Mouse (Mus musculus): ENCODE measurements around the gene Slpi. TPM values are rescaled to one million over a fixed set of nuclear protein-coding genes. Genes with fewer than 3 reads are reported as not detected.

The Slpi gene
- polyA plus RNA-seq, 1 experiment from 2014 or later = 82.5 TPM

DNA sequence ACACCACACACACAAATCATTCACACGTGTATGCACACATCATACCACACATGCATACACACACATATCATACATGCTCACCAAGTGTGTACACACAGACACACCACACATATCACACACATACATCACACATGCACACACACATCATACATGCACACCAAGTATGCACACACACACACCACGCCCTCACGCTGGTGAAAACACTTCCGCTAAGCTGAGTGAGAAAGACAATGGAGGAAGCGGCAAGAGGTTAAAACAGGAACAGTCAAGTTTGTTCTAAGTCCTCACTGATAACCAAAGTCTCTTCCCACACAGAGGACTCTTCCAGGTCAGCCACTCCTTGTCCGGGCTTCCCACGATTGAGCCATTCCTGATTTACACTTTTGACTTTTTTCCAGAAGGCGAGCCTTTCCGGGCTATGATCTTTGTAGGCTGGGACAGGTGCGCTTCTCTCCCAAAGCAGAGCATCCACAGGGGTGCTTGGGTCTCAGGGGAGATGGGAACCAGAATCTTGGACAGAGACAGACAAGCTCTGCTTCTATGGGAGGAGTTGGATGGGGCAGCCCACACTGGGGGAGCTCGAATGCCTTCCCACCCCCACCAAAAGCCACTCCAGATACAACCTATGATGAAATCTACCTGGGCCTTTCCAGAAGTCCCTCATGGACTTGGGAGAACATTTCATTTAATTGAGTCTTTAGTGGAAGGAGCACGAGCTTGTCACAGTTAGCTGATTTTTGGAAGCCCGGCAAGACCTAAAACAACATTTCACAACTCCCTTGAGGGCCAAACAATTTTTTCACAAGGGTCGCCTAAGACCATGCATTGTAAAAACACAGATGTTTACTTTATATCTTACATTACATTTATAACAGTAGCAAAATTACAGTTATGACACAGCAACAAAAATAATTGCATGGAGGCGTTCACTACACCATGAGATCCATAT is 11.1 kb downstream of the Slpi start:
- 85% methylated on average over 15 of the region's 15 CpGs for WGBS
- H3K9ac ChIP-seq (ENCODE audit: low read depth, low read length) = no peak overlapping the region
- no peak overlapping the region for H3K4me2 ChIP-seq (replicated peaks; ENCODE audit: low read depth)
- ATAC-seq = no peak
- H3K4me3 ChIP-seq (ENCODE audit: low read depth, low read length) = no peak overlapping the region
- H3K4me1 ChIP-seq (replicated peaks; ENCODE audit: control insufficient read depth, insufficient read depth, low read length) = no peaks in the 10 kb centered on the region
- no peak overlapping the region for H3K27ac ChIP-seq (ENCODE audit: low read depth, low read length)
- no peaks in the 10 kb centered on the region for H3K27me3 ChIP-seq (replicated peaks; ENCODE audit: control insufficient read depth, insufficient read depth, low read length)
- no peaks in the 10 kb centered on the region for H3K9me3 ChIP-seq (ENCODE audit: control insufficient read depth)
- TF ChIP-seq CTCF (IDR thresholded peaks at IDR 0.05; ENCODE audit: low read depth) = no peak
- H3K36me3 ChIP-seq (ENCODE audit: control insufficient read depth, insufficient read depth) = no peaks in the 10 kb centered on the region

DNA sequence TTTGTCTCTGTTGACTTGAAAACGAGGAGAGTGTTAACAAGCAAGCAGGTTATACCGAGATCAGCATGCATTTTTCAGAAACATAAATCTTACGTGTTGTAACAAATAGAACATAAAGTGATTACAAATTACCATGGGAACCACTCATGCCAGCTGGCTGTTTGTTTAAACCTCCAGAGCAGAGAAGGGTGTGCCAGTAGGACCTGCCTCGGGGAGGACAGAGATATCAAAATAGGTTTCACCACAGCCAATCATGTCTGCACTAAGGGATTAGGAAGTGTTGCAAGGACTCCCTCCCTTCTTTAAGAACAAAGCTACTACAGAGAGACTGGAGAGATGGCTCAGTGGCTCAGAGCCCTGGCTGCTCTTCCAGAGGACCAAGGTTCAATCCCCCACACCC is 15.7 kb downstream of the Slpi start:
- no peak for TF ChIP-seq CTCF (IDR thresholded peaks at IDR 0.05; ENCODE audit: low read depth)
- no peaks in the 10 kb centered on the region for H3K27me3 ChIP-seq (replicated peaks; ENCODE audit: control insufficient read depth, insufficient read depth, low read length)
- 23% methylated on average over 4 of the region's 4 CpGs for WGBS
- no peak overlapping the region for H3K27ac ChIP-seq (ENCODE audit: low read depth, low read length)
- H3K4me3 ChIP-seq (ENCODE audit: low read depth, low read length) = no peak overlapping the region
- no peak for ATAC-seq
- H3K4me1 ChIP-seq (replicated peaks; ENCODE audit: control insufficient read depth, insufficient read depth, low read length) = no peaks in the 10 kb centered on the region
- no peak overlapping the region for H3K4me2 ChIP-seq (replicated peaks; ENCODE audit: low read depth)
- no peaks in the 10 kb centered on the region for H3K9me3 ChIP-seq (ENCODE audit: control insufficient read depth)
- no peak overlapping the region for H3K9ac ChIP-seq (ENCODE audit: low read depth, low read length)
- H3K36me3 ChIP-seq (ENCODE audit: control insufficient read depth, insufficient read depth) = no peaks in the 10 kb centered on the region

DNA sequence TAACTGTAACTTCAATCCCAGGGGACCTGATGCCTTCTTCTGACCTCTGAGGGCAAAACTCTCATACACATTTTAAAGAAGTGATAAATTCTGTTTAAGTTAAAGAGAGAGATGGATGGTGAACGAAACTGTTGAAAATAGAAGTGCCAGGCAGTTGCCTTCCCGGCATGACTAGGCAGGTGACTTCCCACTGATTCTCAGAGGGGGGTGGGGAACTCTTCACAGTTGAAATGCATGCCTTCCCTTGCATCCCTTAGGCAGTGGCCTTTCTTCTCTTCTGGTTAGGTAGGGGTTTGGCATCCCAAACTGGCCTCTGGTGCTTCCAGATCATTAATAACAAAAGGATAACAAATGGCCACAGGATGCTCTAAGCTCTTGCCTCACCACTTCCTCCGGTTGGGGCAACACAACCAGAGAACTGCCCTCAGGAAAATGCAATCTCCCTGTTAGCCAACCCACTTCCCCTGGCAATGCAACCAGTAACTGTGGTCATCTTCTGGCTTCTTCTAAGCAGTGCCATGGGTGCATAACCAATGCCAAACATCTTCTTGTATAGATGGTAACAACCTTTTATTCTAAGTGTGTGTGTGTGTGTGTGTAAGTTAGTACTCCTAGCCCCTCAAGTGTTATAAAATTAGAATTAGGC is 16.4 kb downstream of the Slpi start:
- Histone ChIP-seq H3K27ac (ENCODE audit: low read depth, low read length) (no peak overlapping the region), H3K27me3 (replicated peaks; ENCODE audit: control insufficient read depth, insufficient read depth, low read length) (no peaks in the 10 kb centered on the region), H3K9me3 (ENCODE audit: control insufficient read depth) (no peaks in the 10 kb centered on the region), H3K4me3 (ENCODE audit: low read depth, low read length) (no peak overlapping the region), H3K9ac (ENCODE audit: low read depth, low read length) (no peak overlapping the region), H3K36me3 (ENCODE audit: control insufficient read depth, insufficient read depth) (no peaks in the 10 kb centered on the region), H3K4me2 (replicated peaks; ENCODE audit: low read depth) (no peak overlapping the region), H3K4me1 (replicated peaks; ENCODE audit: control insufficient read depth, insufficient read depth, low read length) (no peaks in the 10 kb centered on the region)
- WGBS = 24% methylated on average over 3 of the region's 3 CpGs
- no peak for ATAC-seq
- no peak for TF ChIP-seq CTCF (IDR thresholded peaks at IDR 0.05; ENCODE audit: low read depth)

DNA sequence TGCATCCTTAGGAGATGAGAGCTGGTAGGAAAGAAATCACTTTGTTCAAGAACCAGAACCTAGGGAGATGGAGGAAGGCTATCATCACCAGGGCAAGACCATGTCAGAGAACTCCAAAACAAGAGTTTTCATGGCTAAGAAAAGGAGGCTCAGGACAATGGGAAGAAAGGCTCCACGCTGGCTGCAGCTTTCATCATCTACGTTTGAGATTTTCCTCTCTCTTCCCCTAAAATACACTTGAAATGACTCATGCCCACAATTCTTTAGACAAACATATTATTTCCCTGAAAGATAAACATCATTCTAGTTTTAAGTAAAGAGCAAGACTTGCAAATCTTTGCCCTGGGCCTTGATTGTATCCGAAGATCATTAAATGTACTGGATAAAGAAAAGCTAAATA is 17.5 kb downstream of the Slpi start:
- 66% methylated on average over 3 of the region's 3 CpGs for WGBS
- no peak for TF ChIP-seq CTCF (IDR thresholded peaks at IDR 0.05; ENCODE audit: low read depth)
- H3K27me3 ChIP-seq (replicated peaks; ENCODE audit: control insufficient read depth, insufficient read depth, low read length) = no peaks in the 10 kb centered on the region
- no peak overlapping the region for H3K4me2 ChIP-seq (replicated peaks; ENCODE audit: low read depth)
- no peaks in the 10 kb centered on the region for H3K4me1 ChIP-seq (replicated peaks; ENCODE audit: control insufficient read depth, insufficient read depth, low read length)
- H3K9me3 ChIP-seq (ENCODE audit: control insufficient read depth) = no peaks in the 10 kb centered on the region
- no peak for ATAC-seq
- no peak overlapping the region for H3K27ac ChIP-seq (ENCODE audit: low read depth, low read length)
- H3K36me3 ChIP-seq (ENCODE audit: control insufficient read depth, insufficient read depth) = no peaks in the 10 kb centered on the region
- no peak overlapping the region for H3K4me3 ChIP-seq (ENCODE audit: low read depth, low read length)
- no peak overlapping the region for H3K9ac ChIP-seq (ENCODE audit: low read depth, low read length)

DNA sequence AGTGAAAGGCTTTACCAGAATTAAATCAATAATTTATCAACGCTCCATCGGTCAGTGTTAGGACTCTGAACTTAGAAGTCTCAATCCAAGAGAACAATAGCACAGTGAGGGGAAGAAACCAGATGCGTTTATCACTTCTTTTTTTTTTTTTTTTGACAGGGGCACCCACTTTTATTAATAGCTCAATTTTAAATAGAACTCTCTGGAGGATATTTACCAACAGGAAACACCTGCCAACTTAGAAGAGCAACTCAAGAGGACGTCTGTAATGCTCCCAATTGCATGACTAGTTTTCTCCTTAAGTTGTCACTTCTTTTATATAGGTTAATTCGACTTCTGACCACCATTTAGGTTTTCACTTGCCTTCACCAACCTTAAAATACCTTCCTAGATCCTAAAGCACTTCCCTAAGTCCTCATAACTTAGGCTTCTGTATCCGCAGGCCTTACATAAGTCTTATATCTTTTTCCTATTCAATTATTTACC is 20.2 kb downstream of the Slpi start:
- Histone ChIP-seq H3K36me3 (ENCODE audit: control insufficient read depth, insufficient read depth) (no peaks in the 10 kb centered on the region), H3K4me3 (ENCODE audit: low read depth, low read length) (no peak overlapping the region), H3K27me3 (replicated peaks; ENCODE audit: control insufficient read depth, insufficient read depth, low read length) (no peaks in the 10 kb centered on the region), H3K9me3 (ENCODE audit: control insufficient read depth) (no peaks in the 10 kb centered on the region), H3K27ac (ENCODE audit: low read depth, low read length) (no peak overlapping the region), H3K4me2 (replicated peaks; ENCODE audit: low read depth) (no peak overlapping the region), H3K9ac (ENCODE audit: low read depth, low read length) (no peak overlapping the region), H3K4me1 (replicated peaks; ENCODE audit: control insufficient read depth, insufficient read depth, low read length) (no peaks in the 10 kb centered on the region)
- WGBS = 80% methylated on average over 6 of the region's 6 CpGs
- ATAC-seq = no peak
- TF ChIP-seq CTCF (IDR thresholded peaks at IDR 0.05; ENCODE audit: low read depth) = no peak

DNA sequence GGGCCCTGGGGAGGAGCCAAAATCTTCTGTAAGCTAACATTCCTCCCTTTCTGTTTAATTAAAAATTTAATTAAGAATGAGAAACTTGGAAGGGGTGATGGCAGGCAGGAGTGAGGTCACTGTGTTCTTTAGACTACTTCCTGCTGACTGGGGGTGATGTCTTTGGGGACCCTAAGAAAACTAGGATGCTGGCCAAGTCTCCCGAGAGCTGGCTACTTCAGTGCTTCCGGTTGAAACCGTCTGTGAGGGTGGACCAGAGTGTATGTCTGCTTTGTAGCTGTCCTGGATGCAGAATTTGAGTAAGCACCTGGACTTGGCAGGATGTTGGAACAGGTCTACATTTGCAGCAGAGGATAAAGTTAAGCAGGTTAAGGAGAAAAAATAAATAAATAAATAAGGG is 21.9 kb downstream of the Slpi start:
- no peak for ATAC-seq
- no peak overlapping the region for H3K4me3 ChIP-seq (ENCODE audit: low read depth, low read length)
- no peak overlapping the region for H3K9ac ChIP-seq (ENCODE audit: low read depth, low read length)
- no peak overlapping the region for H3K27ac ChIP-seq (ENCODE audit: low read depth, low read length)
- 45% methylated on average over 3 of the region's 3 CpGs for WGBS
- no peak overlapping the region for H3K4me2 ChIP-seq (replicated peaks; ENCODE audit: low read depth)
- H3K36me3 ChIP-seq (ENCODE audit: control insufficient read depth, insufficient read depth) = no peaks in the 10 kb centered on the region
- H3K9me3 ChIP-seq (ENCODE audit: control insufficient read depth) = no peaks in the 10 kb centered on the region
- H3K4me1 ChIP-seq (replicated peaks; ENCODE audit: control insufficient read depth, insufficient read depth, low read length) = no peaks in the 10 kb centered on the region
- no peaks in the 10 kb centered on the region for H3K27me3 ChIP-seq (replicated peaks; ENCODE audit: control insufficient read depth, insufficient read depth, low read length)
- TF ChIP-seq CTCF (IDR thresholded peaks at IDR 0.05; ENCODE audit: low read depth) = no peak
